19 mouse cellular contexts compared by ENCODE assay signal in the genomic region with DNA sequence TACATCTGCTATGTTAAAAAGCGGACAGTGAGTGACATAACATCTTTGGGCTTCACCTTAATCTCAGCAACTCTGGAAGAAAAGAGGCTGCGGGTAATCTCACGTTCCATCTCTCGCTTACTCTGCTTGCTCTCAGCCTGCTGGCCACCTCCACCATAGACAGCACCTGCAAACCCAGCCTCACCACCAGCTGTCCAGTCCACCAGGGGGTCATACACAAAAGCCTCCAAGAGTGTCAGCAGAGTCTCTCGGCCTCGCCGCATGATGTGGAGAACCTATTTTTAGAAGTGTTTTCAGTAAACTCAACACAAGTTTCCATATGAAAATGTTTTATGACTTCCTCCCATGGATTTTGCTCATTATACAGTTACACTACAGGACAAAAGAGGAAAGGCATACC.
"Had no signal": no experiment of that assay in that cellular context is flagged by ENCODE, and none has a peak within 500 bp of the region (broad histone marks: within the 10 kb centered on the region; RNA-seq: fewer than 3 reads in every experiment).

No protein-coding gene starts in this region.

- H3K27me3 ChIP-seq: limb, embryonic 12.5 days; limb, embryonic 15.5 days; midbrain, embryonic 12.5 days; neural tube, embryonic 13.5 days; stomach, embryonic 15.5 days had no signal

- DNase-seq: kidney, postnatal 14 days; kidney, postnatal 4 days; left cerebral cortex, postnatal 4 days; liver, postnatal 0 days; lung, embryonic 14.5 days; lung, postnatal 10 days; lung, postnatal 36 days; retina, postnatal 1 day; right cerebral cortex, postnatal 25 days; spleen, adult 18-20 months; thymus, postnatal 25 days had no signal

- ATAC-seq: liver, postnatal 0 days; midbrain, embryonic 16.5 days had no signal

- H3K4me3 ChIP-seq: limb, embryonic 12.5 days; limb, embryonic 15.5 days; midbrain, embryonic 12.5 days; myocyte; neural tube, embryonic 13.5 days; stomach, embryonic 15.5 days had no signal

- H3K27ac ChIP-seq: limb, embryonic 12.5 days; limb, embryonic 15.5 days; liver, embryonic 14.5 days; midbrain, embryonic 12.5 days; neural tube, embryonic 13.5 days; stomach, embryonic 15.5 days had no signal

- H3K4me1 ChIP-seq: limb, embryonic 12.5 days; limb, embryonic 15.5 days; midbrain, embryonic 12.5 days; neural tube, embryonic 13.5 days; stomach, embryonic 15.5 days had no signal
